8 mouse cellular contexts compared by ENCODE assay signal in genomic region chr3:144808153-144808925, GRCm38 (mm10). TPM values are rescaled to one million over a fixed set of nuclear protein-coding genes. Genes with fewer than 3 reads are reported as not detected.
"Had no signal": no experiment of that assay in that cellular context is flagged by ENCODE, and none has a peak within 500 bp of the region (broad histone marks: within the 10 kb centered on the region; RNA-seq: fewer than 3 reads in every experiment).

No protein-coding gene starts in this region.

RNA-seq across cellular contexts. Expression of gene Clca3a2, which starts 11.0 kb away (rescaled TPM):
- total RNA-seq: layer of hippocampus, adult 2 months had no signal
- polyA plus RNA-seq: kidney, embryonic 14.5 days; limb, embryonic 12.5 days; liver, embryonic 13.5 days; liver, postnatal 0 days; midbrain, embryonic 10.5 days had no signal

RNA-seq across cellular contexts. Expression of gene Clca3b, which starts 40.8 kb away (rescaled TPM):
- total RNA-seq: layer of hippocampus, adult 2 months; layer of hippocampus, postnatal 10 days; left cerebral cortex, postnatal 36 days had no signal
- polyA plus RNA-seq: limb, embryonic 12.5 days; liver, embryonic 13.5 days; liver, postnatal 0 days; midbrain, embryonic 10.5 days had no signal

RNA-seq across cellular contexts. Expression of gene Clca3a1, which starts 47.6 kb away (rescaled TPM):
- polyA plus RNA-seq: midbrain, embryonic 10.5 days had no signal
